ENCODE assay signal across 1 mouse cellular context in the genomic region with DNA sequence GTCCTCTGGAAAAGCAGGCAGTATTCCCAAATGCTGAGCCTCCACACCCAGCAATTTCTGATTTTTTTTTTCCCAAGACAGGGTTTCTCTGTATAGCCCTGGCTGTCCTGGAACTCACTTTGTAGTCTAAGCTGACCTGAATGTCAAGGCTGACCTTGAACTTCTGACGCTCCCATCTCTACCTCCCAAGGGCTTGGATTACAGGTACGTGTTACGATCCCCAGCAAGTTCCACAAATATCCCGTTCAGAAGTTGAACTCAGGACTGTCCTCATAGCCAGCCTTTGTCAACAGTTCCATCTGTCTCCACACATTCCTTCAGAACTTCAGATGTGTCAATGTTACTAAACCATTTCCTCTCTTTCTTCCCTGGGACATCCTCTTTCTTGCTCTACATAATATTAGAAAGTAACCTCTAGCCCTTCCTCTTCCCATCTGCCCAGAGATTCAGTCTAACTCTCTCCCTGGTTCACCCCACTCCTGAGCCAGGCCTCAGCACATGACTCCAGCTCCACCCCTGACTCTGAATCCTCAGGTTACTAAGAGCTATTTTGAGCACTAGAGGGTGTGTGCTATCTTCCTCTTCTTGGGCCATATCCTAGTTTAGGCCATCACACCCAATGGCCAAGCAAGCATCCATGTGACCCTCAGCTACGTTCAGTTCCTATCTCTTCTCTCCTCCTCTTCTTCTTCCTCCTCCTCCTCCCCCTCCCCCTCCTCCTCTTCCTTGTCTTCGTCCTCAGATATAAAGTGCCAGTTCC.
A peak's percentile ranks its signal among the peaks of the same experiment; 100 is the strongest.
TF ChIP-seq lines count a peak whose summit lies in the region.

No protein-coding gene starts in this region.

TF ChIP-seq in MEL, 35 proteins besides CTCF, POLR2A, EP300 and RAD21:
- TF ChIP-seq TCF12 (IDR thresholded peaks at IDR 0.05; ENCODE audit: low read depth, low read length), result no peak
- TF ChIP-seq HCFC1 (IDR thresholded peaks at IDR 0.05; ENCODE audit: low read depth, low read length), result peak; percentile 37; the same call in 1 of the 2 replicates
- TF ChIP-seq E2F4 (IDR thresholded peaks at IDR 0.05; ENCODE audit: borderline replicate concordance, low read depth, low read length), result no peak
- TF ChIP-seq POLR2AphosphoS5 (IDR thresholded peaks at IDR 0.05; ENCODE audit: borderline replicate concordance, low read depth, low read length), result no peak
- peak; percentile 56; the same call in 1 of the 2 replicates for TF ChIP-seq SIN3A (IDR thresholded peaks at IDR 0.05; ENCODE audit: low read length)
- TF ChIP-seq ZC3H11A (IDR thresholded peaks at IDR 0.05; ENCODE audit: low read depth, low read length), result no peak
- peak; percentile 86; the same call in 1 of the 2 replicates for TF ChIP-seq MYC (IDR thresholded peaks at IDR 0.05; ENCODE audit: low read depth, low read length)
- TF ChIP-seq GATA1 (IDR thresholded peaks at IDR 0.05; ENCODE audit: low read depth, low read length), result 0 out of 2 replicates have a peak, but pooled peaks have one; percentile 17
- no peak for TF ChIP-seq CHD2 (IDR thresholded peaks at IDR 0.05; ENCODE audit: low read length)
- TF ChIP-seq ZKSCAN1 (IDR thresholded peaks at IDR 0.05; ENCODE audit: low read depth, low read length), result no peak
- no peak for TF ChIP-seq GABPA (IDR thresholded peaks at IDR 0.05; ENCODE audit: low read depth, low read length)
- peak; percentile 73; the same call in 1 of the 2 replicates for TF ChIP-seq MAZ (IDR thresholded peaks at IDR 0.05; ENCODE audit: low read depth, low read length)
- TF ChIP-seq USF2 (IDR thresholded peaks at IDR 0.05; ENCODE audit: borderline replicate concordance in 1 of 2, insufficient read depth in 1 of 2, low read depth in 1 of 2, low read length in 2 of 2), result 0 out of 4 replicates have a peak, but pooled peaks of 1 of the 2 experiments have one; percentile 28
- TF ChIP-seq SMC3 (IDR thresholded peaks at IDR 0.05; ENCODE audit: low read depth, low read length), result no peak
- TF ChIP-seq CHD1 (IDR thresholded peaks at IDR 0.05; ENCODE audit: low read depth, low read length), result no peak
- no peak for TF ChIP-seq POLR2AphosphoS2 (IDR thresholded peaks at IDR 0.05; ENCODE audit: low read length)
- TF ChIP-seq MAX (IDR thresholded peaks at IDR 0.05; ENCODE audit: low read length), result peak; percentile 66; the same call in 1 of the 2 replicates
- TF ChIP-seq JUND (IDR thresholded peaks at IDR 0.05; ENCODE audit: low read depth, low read length), result no peak
- no peak for TF ChIP-seq UBTF (IDR thresholded peaks at IDR 0.05; ENCODE audit: borderline replicate concordance, insufficient read depth, low read depth, low read length)
- TF ChIP-seq BHLHE40 (IDR thresholded peaks at IDR 0.05; ENCODE audit: borderline replicate concordance, low read depth, low read length), result peak; percentile 77
- TF ChIP-seq RCOR1 (IDR thresholded peaks at IDR 0.05; ENCODE audit: low read depth, low read length), result no peak
- peak; percentile 51; the same call in 1 of the 2 replicates for TF ChIP-seq ETS1 (IDR thresholded peaks at IDR 0.05; ENCODE audit: low read depth, low read length)
- TF ChIP-seq KAT2A (conservative IDR thresholded peaks at IDR 0.05; ENCODE audit: low read depth, low read length), result no peak
- no peak for TF ChIP-seq ZNF384 (IDR thresholded peaks at IDR 0.05; ENCODE audit: low read depth, low read length)
- peak; percentile 83 for TF ChIP-seq USF1 (IDR thresholded peaks at IDR 0.05; ENCODE audit: low read depth, low read length)
- TF ChIP-seq MYB (IDR thresholded peaks at IDR 0.05; ENCODE audit: low read depth, low read length), result no peak
- no peak for TF ChIP-seq NRF1 (IDR thresholded peaks at IDR 0.05; ENCODE audit: insufficient read depth, low read depth, low read length, poor library complexity, severe bottlenecking)
- no peak for TF ChIP-seq TBP (IDR thresholded peaks at IDR 0.05; ENCODE audit: low read depth, low read length)
- no peak for TF ChIP-seq NELFE (IDR thresholded peaks at IDR 0.05; ENCODE audit: low read depth, low read length)
- TF ChIP-seq TAL1 (IDR thresholded peaks at IDR 0.05; ENCODE audit: low read length), result no peak
- peak; percentile 50; the same call in 1 of the 2 replicates for TF ChIP-seq MXI1 (IDR thresholded peaks at IDR 0.05; ENCODE audit: low read depth, low read length)
- TF ChIP-seq MAFK (IDR thresholded peaks at IDR 0.05; ENCODE audit: borderline replicate concordance, low read depth, low read length), result no peak
- TF ChIP-seq ZMIZ1 (IDR thresholded peaks at IDR 0.05; ENCODE audit: low read depth, low read length), result no peak
- peak; percentile 77; the same call in 1 of the 2 replicates for TF ChIP-seq MEF2A (IDR thresholded peaks at IDR 0.05; ENCODE audit: extremely low read depth, insufficient replicate concordance, low read depth, low read length, poor library complexity, severe bottlenecking)
- no peak for TF ChIP-seq ELF1 (IDR thresholded peaks at IDR 0.05; ENCODE audit: low read depth, low read length)
